Mouse (Mus musculus) stomach, postnatal 0 days (tissue): Measurements from ENCODE around the gene Tjap1.

ENCODE experiments used
- CTCF ChIP-seq: IDR thresholded peaks from 2 replicates; pipeline ENCODE4 v1.5.1; 2016; ENCODE audit warnings: antibody characterized with exemption, low read depth, mild to moderate bottlenecking, moderate library complexity
- EP300 ChIP-seq: optimal IDR thresholded peaks from 2 replicates; pipeline ENCODE3; 2016; ENCODE audit warnings: antibody characterized with exemption

- TF ChIP-seq EP300: no peak
- no peak for TF ChIP-seq CTCF
Observed at GRCm38 (mm10) chr17:46239516-46240114, 43.2 kb downstream of the Tjap1 start.
